Mouse (Mus musculus) forebrain, postnatal 0 days (tissue): ENCODE data around the gene Actg2. TPM values are rescaled to one million over a fixed set of nuclear protein-coding genes. Genes with fewer than 3 reads are reported as not detected.
A peak's percentile ranks its signal among the peaks of the same experiment; 100 is the strongest.

ENCODE experiments used
- ATAC-seq: fragments of 200-750 bp; cut with Nextera tagmentation; 2 replicates; pipeline ENCODE4 v1.8.0; 2017; ENCODE audit warnings: mild to moderate bottlenecking, moderate library complexity
- DNase-seq: peaks from one replicate; pipeline ENCODE4 v3.0.0-alpha.2; 2015
- H3K27ac ChIP-seq: fragments of 300-500 bp; sonication (generic); 2 replicates; pipeline ENCODE4 v1.5.1; 2014; ENCODE audit warnings: low read depth, mild to moderate bottlenecking, antibody characterized with exemption, low read length, moderate library complexity, mixed read lengths
- H3K27me3 ChIP-seq: fragments of 300-500 bp; sonication (generic); 2 replicates; pipeline ENCODE4 v1.6.1; 2014; ENCODE audit warnings: mild to moderate bottlenecking, low read length, mixed read lengths; ENCODE audit not compliant: insufficient read depth
- H3K36me3 ChIP-seq: fragments of 300-500 bp; sonication (generic); 2 replicates; pipeline ENCODE4 v1.6.1; 2014; ENCODE audit warnings: mild to moderate bottlenecking, moderate library complexity; ENCODE audit not compliant: insufficient read depth
- H3K4me1 ChIP-seq: fragments of 300-500 bp; sonication (generic); 2 replicates; pipeline ENCODE4 v1.6.1; 2014; ENCODE audit warnings: antibody characterized with exemption; ENCODE audit not compliant: insufficient read depth
- H3K4me2 ChIP-seq: fragments of 300-500 bp; sonication (generic); 2 replicates; pipeline ENCODE4 v1.6.1; 2014; ENCODE audit warnings: low read depth, mild to moderate bottlenecking, moderate library complexity
- H3K4me3 ChIP-seq: fragments of 300-500 bp; sonication (generic); 2 replicates; pipeline ENCODE4 v1.5.1; 2014; ENCODE audit warnings: low read depth, low read length, mixed read lengths
- H3K9ac ChIP-seq: fragments of 300-500 bp; sonication (generic); 2 replicates; pipeline ENCODE4 v1.6.1; 2014; ENCODE audit warnings: mild to moderate bottlenecking
- H3K9me3 ChIP-seq: fragments of 300-500 bp; sonication (generic); 2 replicates; pipeline ENCODE4 v1.6.1; 2016; ENCODE audit warnings: low read length
- CTCF ChIP-seq: sonication (generic); IDR thresholded peaks from 2 replicates; pipeline ENCODE4 v1.5.1; 2016; ENCODE audit warnings: antibody characterized with exemption, control low read depth, low read depth
- WGBS: fragments of 180-500 bp; shearing (Covaris S2); extraction: QIAGEN DNeasy Blood & Tissue Kit; methylation state at CpG from one replicate; pipeline ENCODE4 v1.1.7; 2014; 5-methylcytosine and 5-hydroxymethylcytosine counted together
- polyA plus RNA-seq: library from polyadenylated mRNA; unstranded; fragments of >200 nt; fragmentation: Nextera tagmentation; extraction: Ambion mirVana; gene quantifications from 2 replicates; pipeline ENCODE4 v1.2.1, GENCODE M21; 2015
- total RNA-seq: library from RNA; depleted of rRNA; stranded (reverse); fragments of >200 nt; gene quantifications from 2 replicates; pipeline ENCODE4 v1.2.3, GENCODE M21; 2014

Actg2 gene
- total and polyA plus RNA-seq, 2 experiments from 2014 or later = 1.0 to 2.2 TPM

DNA sequence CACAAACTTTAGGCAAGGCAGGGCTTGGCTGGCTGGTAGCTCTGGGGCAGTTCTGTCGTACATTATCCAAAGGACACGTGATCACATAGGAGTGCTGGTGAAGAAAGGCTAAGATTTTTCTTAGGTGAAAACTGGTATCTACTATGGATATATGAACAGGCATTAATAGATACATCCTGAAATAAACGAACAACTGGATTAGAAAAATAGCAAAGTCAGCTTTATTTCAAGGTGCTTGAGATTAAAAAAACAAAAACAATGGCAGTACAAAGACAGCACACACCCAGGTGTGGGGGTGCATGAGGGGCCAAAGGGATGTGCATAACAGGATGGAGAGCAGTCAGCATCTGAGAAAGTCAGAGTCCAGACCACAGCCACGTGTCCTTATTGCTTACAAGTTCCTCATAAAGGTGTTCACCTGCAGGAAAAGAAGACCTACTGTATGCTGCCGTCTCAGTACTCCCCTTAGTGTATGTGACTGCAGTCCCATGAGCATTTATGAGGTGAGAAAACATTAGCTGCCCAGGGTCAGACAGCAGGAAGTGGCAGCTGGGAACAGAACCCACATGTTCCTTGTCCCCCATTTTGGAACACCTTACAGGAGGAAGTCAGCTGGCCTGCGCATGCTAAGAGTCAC, 55.9 kb downstream of the Actg2 start:
- no peaks in the 10 kb centered on the region for H3K4me1 ChIP-seq
- no peak for ATAC-seq
- no peak for TF ChIP-seq CTCF
- H3K9ac ChIP-seq = no peak overlapping the region
- no peak overlapping the region for H3K4me2 ChIP-seq
- H3K27me3 ChIP-seq = no peaks in the 10 kb centered on the region
- H3K4me3 ChIP-seq = no peak overlapping the region
- no peaks in the 10 kb centered on the region for H3K9me3 ChIP-seq
- H3K27ac ChIP-seq = no peak overlapping the region
- peaks cover 43% of the 10 kb centered on the region for H3K36me3 ChIP-seq
- WGBS = 95% methylated on average over 6 of the region's 6 CpGs
- DNase-seq = no peak

DNA sequence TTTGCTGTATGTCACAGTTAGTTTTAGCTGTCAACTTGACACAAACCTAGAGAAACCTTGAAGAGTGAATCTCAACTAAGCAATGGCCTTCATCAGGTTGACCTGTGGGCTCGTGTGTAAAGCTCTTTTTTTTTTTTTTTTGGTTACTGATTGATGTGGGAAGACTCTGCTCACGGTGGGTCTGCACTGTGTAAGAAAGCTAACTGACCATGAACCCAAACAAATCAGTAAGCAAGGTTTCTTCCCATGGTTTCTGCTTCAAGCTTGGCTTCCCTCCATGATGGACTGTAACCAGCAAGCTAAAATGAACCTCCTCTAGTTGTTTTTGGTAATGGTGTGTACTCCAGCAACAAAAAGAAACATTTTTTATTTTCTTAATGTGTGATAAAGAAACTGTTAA, 56.9 kb downstream of the Actg2 start:
- H3K27me3 ChIP-seq = no peaks in the 10 kb centered on the region
- no peak overlapping the region for H3K9ac ChIP-seq
- H3K4me1 ChIP-seq = no peaks in the 10 kb centered on the region
- 79% methylated on average over 2 of the region's 2 CpGs for WGBS
- no peak for TF ChIP-seq CTCF
- no peak overlapping the region for H3K4me2 ChIP-seq
- no peak overlapping the region for H3K27ac ChIP-seq
- H3K9me3 ChIP-seq = no peaks in the 10 kb centered on the region
- DNase-seq (no peak), ATAC-seq (no peak)
- no peak overlapping the region for H3K4me3 ChIP-seq
- H3K36me3 ChIP-seq = peaks cover 35% of the 10 kb centered on the region

DNA sequence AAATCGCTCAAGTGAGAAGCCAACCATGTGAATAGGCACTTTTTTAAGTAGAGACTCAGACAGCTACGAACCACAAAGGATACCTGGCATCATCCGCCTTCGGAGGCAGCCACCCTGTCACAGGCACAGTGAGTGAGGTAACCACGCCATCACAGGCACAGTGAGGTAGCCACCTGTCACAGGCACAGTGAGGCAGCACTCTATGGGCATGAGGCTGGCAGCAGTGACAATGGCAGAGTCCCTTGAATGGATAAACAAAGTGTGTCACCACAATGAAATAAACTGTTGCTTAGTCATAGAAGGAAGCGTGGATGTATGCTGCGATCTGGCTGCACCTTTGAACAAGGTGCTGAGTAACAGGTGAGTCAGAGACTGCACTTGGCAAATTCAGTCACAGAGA, 57.4 kb downstream of the Actg2 start:
- 91% methylated on average over 7 of the region's 7 CpGs for WGBS
- Histone ChIP-seq H3K4me2 (no peak overlapping the region), H3K27ac (no peak overlapping the region)

GRCm38 (mm10) chr6:83478217-83478616, 57.8 kb downstream of the Actg2 start:
- H3K27ac ChIP-seq = no peak overlapping the region
- WGBS = 74% methylated on average over 4 of the region's 4 CpGs
- H3K9me3 ChIP-seq = no peaks in the 10 kb centered on the region
- no peak overlapping the region for H3K4me2 ChIP-seq
- H3K4me3 ChIP-seq = no peak overlapping the region
- ATAC-seq (0 out of 2 replicates have a peak, but pooled peaks have one; percentile 25), DNase-seq (no peak)
- TF ChIP-seq CTCF = peak; percentile 29; the same call in 1 of the 2 replicates
- peaks cover 29% of the 10 kb centered on the region for H3K36me3 ChIP-seq
- H3K4me1 ChIP-seq = no peaks in the 10 kb centered on the region
- no peaks in the 10 kb centered on the region for H3K27me3 ChIP-seq
- no peak overlapping the region for H3K9ac ChIP-seq

More for the DNA sequence above, 57.4 kb downstream of the Actg2 start:
- no peak for DNase-seq
- TF ChIP-seq CTCF = no peak
- no peak for ATAC-seq
- Histone ChIP-seq H3K9me3 (no peaks in the 10 kb centered on the region), H3K36me3 (peaks cover 29% of the 10 kb centered on the region), H3K9ac (no peak overlapping the region), H3K27me3 (no peaks in the 10 kb centered on the region), H3K4me1 (no peaks in the 10 kb centered on the region), H3K4me3 (no peak overlapping the region)

- no peak for TF ChIP-seq CTCF
- Histone ChIP-seq H3K9ac (no peak overlapping the region), H3K27ac (no peak overlapping the region), H3K36me3 (peaks cover 10% of the 10 kb centered on the region), H3K27me3 (no peaks in the 10 kb centered on the region), H3K4me3 (no peak overlapping the region), H3K9me3 (no peaks in the 10 kb centered on the region), H3K4me1 (no peaks in the 10 kb centered on the region), H3K4me2 (no peak overlapping the region)
- 74% methylated on average over 7 of the region's 7 CpGs for WGBS
- ATAC-seq (no peak), DNase-seq (no peak)
Observed at GRCm38 (mm10) chr6:83475431-83475830, 60.6 kb downstream of the Actg2 start.

GRCm38 (mm10) chr6:83473240-83473639, 62.8 kb downstream of the Actg2 start:
- Histone ChIP-seq H3K4me2 (no peak overlapping the region), H3K9me3 (no peaks in the 10 kb centered on the region), H3K36me3 (no peaks in the 10 kb centered on the region), H3K27me3 (no peaks in the 10 kb centered on the region), H3K27ac (no peak overlapping the region), H3K9ac (no peak overlapping the region), H3K4me1 (no peaks in the 10 kb centered on the region), H3K4me3 (no peak overlapping the region)
- 79% methylated on average over 9 of the region's 9 CpGs for WGBS
- no peak for TF ChIP-seq CTCF
- no peak for DNase-seq
- ATAC-seq = no peak

GRCm38 (mm10) chr6:83471739-83472138, 64.3 kb downstream of the Actg2 start:
- H3K9me3 ChIP-seq = no peaks in the 10 kb centered on the region
- no peaks in the 10 kb centered on the region for H3K36me3 ChIP-seq
- no peaks in the 10 kb centered on the region for H3K27me3 ChIP-seq
- no peaks in the 10 kb centered on the region for H3K4me1 ChIP-seq
- H3K4me2 ChIP-seq = no peak overlapping the region
- no peak for TF ChIP-seq CTCF
- DNase-seq (no peak), ATAC-seq (no peak)
- H3K4me3 ChIP-seq = no peak overlapping the region
- H3K9ac ChIP-seq = no peak overlapping the region
- 88% methylated on average over 7 of the region's 7 CpGs for WGBS
- H3K27ac ChIP-seq = no peak overlapping the region
